Mouse (Mus musculus): ENCODE results near the gene Aoc3.
"Not testable (repeated sequence)": the region's sequence is repeated elsewhere in the genome, so short reads cannot be mapped to it uniquely, and the experiment has no call there.

The Aoc3 gene

DNA sequence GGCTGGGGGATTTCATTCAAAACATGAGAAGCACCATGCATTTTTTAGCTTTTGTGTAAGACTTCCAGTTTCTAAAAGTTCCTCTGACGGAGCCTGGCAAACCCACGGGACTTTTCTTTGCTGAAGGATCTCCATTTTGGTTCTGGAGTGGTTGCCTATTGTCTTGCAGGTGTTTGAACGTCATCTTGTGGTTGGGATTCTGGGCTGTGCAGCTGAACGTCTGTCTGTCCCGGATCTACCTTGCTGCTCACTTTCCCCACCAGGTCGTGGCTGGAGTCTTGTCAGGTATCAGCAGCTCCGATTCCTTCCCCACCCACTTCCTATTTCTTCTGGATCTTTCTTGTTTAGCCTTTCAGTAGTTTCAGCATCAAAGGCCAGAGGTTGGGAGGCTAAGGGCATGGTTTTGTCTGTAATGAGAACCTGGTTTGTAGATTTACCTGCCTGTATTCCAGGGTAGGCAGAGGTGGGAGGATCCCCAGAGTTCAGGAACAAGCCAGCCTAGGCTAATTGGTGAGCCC is 44.1 kb downstream of the Aoc3 start:
- no peak for DNase-seq (ENCODE audit: low spot score)

GRCm38 (mm10) chr11:101378196-101378595 is 47.8 kb downstream of the Aoc3 start:
- DNase-seq (ENCODE audit: low spot score), result not testable (repeated sequence)

DNA sequence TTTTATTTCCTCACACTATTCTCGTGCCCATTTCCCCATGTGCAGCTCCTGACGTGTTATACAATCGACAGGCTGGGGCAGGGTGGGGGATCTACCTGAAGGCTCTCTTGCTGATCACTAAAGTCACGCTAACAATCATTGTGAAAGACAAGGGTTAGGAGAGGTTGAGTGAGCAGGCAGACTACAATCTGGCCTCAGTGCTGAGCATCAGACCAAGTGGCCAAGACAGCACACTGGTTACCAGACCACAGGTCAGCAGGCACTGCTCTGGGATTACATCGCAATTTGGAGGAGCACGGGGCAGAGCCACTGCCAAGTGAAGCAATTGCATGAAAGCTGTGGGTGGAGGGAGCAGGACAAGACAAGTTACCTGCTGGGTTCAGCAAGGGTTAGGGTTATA is 48.5 kb downstream of the Aoc3 start:
- DNase-seq (ENCODE audit: low spot score), result no peak

DNA sequence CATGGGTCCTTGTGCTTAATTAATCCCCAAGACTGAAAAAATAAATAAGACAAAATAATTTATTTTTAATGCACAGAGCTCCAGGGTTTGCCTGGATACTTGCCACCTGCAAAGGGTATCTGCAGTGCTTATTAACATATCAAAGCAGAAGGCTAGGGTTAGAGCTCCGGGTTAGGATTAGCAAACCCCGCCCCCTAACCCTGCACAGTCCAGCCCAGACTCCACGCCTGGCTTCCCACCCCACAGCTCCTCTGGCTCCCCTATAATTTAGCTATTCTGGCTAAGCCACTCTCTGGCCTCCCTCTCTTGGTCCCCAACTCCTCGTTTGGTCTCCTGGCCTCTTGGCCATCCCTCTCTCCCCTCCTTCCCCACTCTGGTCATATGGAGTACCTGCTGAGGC is 51.4 kb downstream of the Aoc3 start:
- DNase-seq (ENCODE audit: low spot score), result no peak
